Mouse (Mus musculus) c-Kit-positive CD71-negative TER-119-negative erythroid progenitor cells, embryonic 14.5 days (primary cell): ENCODE measurements around the gene Wnk3.
"Not testable (repeated sequence)": the region's sequence is repeated elsewhere in the genome, so short reads cannot be mapped to it uniquely, and the experiment has no call there.

Experiments
- DNase-seq: peaks from one replicate; pipeline ENCODE4 v3.0.0-alpha.2; 2013; ENCODE audit warnings: low read depth

The Wnk3 gene

GRCm38 (mm10) chrX:151197778-151198177, at the start of gene Wnk3:
Wnk3 (plus strand) TSS chrX:151198078.
- DNase-seq: no peak

- no peak for DNase-seq
Observed at GRCm38 (mm10) chrX:151158414-151158813, 39.5 kb upstream of the Wnk3 start.

- DNase-seq: no peak
Observed at GRCm38 (mm10) chrX:151168438-151169131, 29.3 kb upstream of the Wnk3 start.

- DNase-seq: peak; percentile 22
Observed at GRCm38 (mm10) chrX:151169261-151169961, 28.5 kb upstream of the Wnk3 start.

GRCm38 (mm10) chrX:151173134-151173533, 24.7 kb upstream of the Wnk3 start:
- DNase-seq: not testable (repeated sequence)

- no peak for DNase-seq
Observed at GRCm38 (mm10) chrX:151298329-151298728, 100.5 kb downstream of the Wnk3 start.

- no peak for DNase-seq
Observed at GRCm38 (mm10) chrX:151313732-151314131, 115.9 kb downstream of the Wnk3 start.

GRCm38 (mm10) chrX:151333615-151334014, 135.7 kb downstream of the Wnk3 start:
- no peak for DNase-seq

- no peak for DNase-seq
Observed at GRCm38 (mm10) chrX:151337804-151338203, 139.9 kb downstream of the Wnk3 start.

GRCm38 (mm10) chrX:151343761-151344500, 146.1 kb downstream of the Wnk3 start, which contains the start of gene Fam120c:
Fam120c (plus strand) TSS chrX:151344175.
- peak; percentile 57 for DNase-seq

- peak; percentile 13 for DNase-seq
Observed at GRCm38 (mm10) chrX:151344501-151344984, 146.7 kb downstream of the Wnk3 start.

GRCm38 (mm10) chrX:151345333-151346125, 147.7 kb downstream of the Wnk3 start:
- DNase-seq: no peak

- no peak for DNase-seq
Observed at GRCm38 (mm10) chrX:151347278-151347677, 149.4 kb downstream of the Wnk3 start.

GRCm38 (mm10) chrX:151349322-151349721, 151.4 kb downstream of the Wnk3 start:
- DNase-seq: no peak
